Mouse (Mus musculus): ENCODE results near the gene Olfr1513. TPM values are rescaled to one million over a fixed set of nuclear protein-coding genes. Genes with fewer than 3 reads are reported as not detected.
A peak's percentile ranks its signal among the peaks of the same experiment; 100 is the strongest.
"Not testable (repeated sequence)": the region's sequence is repeated elsewhere in the genome, so short reads cannot be mapped to it uniquely, and the experiment has no call there.

The Olfr1513 gene
- polyA plus RNA-seq, 1 experiment from 2014 or later, result not detected

DNA sequence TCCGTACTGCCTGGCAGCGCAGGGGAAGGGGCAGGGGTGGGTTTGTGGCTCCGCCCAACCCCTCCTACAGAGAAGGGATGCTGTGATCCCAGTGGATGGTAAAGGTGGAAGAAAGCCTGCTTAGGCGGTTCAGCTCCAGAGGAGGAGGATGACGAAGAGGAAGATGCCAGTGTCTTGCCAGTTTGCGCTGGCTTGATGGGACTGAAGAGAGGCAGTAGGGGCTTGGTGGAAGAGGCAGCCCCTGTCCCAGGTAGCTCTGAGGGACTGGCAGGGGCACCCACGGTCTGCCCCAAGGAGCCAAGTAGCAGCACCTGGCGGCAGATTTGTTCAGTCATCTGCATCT, 41.4 kb downstream of the Olfr1513 start:
- Histone ChIP-seq H3K36me3 (ENCODE audit: control insufficient read depth, insufficient read depth, low read length) (peaks cover 21% of the 10 kb centered on the region), H3K27me3 (replicated peaks; ENCODE audit: control insufficient read depth, insufficient read depth, low read length) (no peaks in the 10 kb centered on the region), H3K4me1 (ENCODE audit: control insufficient read depth, insufficient read depth, low read depth, low read length) (peaks cover 45% of the 10 kb centered on the region), H3K4me3 (ENCODE audit: low read length) (peak overlapping the region; percentile 61), H3K4me2 (ENCODE audit: low read length) (peak overlapping the region; percentile 93), H3K9ac (ENCODE audit: low read depth, low read length) (peak overlapping the region; percentile 87; the same call in 1 of the 2 replicates), H3K27ac (ENCODE audit: low read depth, low read length) (no peak overlapping the region), H3K9me3 (ENCODE audit: control insufficient read depth, low read length) (no peaks in the 10 kb centered on the region)
- no peak for ATAC-seq
- 35% methylated on average over 8 of the region's 8 CpGs for WGBS

DNA sequence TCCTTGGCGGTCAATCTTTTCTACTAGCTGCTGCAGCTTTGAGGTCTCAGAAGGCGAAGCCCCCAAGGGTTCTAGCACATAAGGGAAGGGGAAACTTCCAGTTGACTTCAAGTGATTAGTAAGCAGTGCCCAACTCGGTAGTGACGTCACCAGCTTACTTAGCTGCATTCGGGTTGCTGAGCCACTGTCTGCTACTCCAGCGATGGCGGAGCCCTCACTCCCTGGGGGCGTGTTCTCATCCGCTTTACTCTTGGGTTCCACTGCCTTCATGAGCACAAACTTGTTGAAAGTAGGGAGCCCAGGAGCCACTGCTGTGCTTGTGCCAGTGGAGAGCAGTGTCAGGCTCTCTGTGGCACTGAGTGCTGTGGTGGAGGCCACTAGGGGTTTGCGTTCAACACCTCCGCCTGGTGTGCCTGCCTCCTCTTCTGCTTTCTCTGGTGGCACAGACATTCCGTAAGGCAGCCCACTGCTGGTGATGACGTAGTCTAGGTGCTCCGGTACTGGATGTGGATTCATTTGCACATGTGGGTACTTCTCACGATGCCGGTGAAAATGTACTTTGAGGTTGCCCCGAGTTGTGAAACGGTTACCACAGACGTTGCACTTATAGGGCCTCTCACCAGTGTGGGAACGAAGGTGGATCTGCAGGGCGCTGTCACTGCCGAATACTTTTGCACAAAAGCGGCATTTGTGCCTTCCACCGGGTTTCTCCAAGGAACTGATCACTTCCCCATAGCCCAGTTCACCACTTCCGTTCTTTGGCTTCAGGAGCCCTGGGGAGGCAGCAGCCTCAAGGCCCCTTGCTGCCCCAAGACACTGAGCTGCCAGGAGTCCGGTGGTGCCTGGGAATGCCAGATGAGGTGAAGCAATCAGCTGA, 42.0 kb downstream of the Olfr1513 start:
- Histone ChIP-seq H3K4me2 (ENCODE audit: low read length) (peak overlapping the region; percentile 93), H3K27ac (ENCODE audit: low read depth, low read length) (no peak overlapping the region), H3K4me3 (ENCODE audit: low read length) (peak overlapping the region; percentile 61), H3K27me3 (replicated peaks; ENCODE audit: control insufficient read depth, insufficient read depth, low read length) (no peaks in the 10 kb centered on the region), H3K4me1 (ENCODE audit: control insufficient read depth, insufficient read depth, low read depth, low read length) (peaks cover 45% of the 10 kb centered on the region), H3K9me3 (ENCODE audit: control insufficient read depth, low read length) (no peaks in the 10 kb centered on the region), H3K9ac (ENCODE audit: low read depth, low read length) (peak overlapping the region; percentile 87; the same call in 1 of the 2 replicates), H3K36me3 (ENCODE audit: control insufficient read depth, insufficient read depth, low read length) (peaks cover 21% of the 10 kb centered on the region)
- no peak for ATAC-seq
- 80% methylated on average over 26 of the region's 26 CpGs for WGBS

GRCm38 (mm10) chr14:52310906-52311305, 45.3 kb downstream of the Olfr1513 start:
- Histone ChIP-seq H3K9me3 (ENCODE audit: control insufficient read depth, low read length) (no peaks in the 10 kb centered on the region), H3K9ac (ENCODE audit: low read depth, low read length) (no peak overlapping the region), H3K27ac (ENCODE audit: low read depth, low read length) (no peak overlapping the region), H3K4me1 (ENCODE audit: control insufficient read depth, insufficient read depth, low read depth, low read length) (peaks cover 40% of the 10 kb centered on the region), H3K4me2 (ENCODE audit: low read length) (peak overlapping the region; percentile 6), H3K27me3 (replicated peaks; ENCODE audit: control insufficient read depth, insufficient read depth, low read length) (no peaks in the 10 kb centered on the region), H3K4me3 (ENCODE audit: low read length) (no peak overlapping the region), H3K36me3 (ENCODE audit: control insufficient read depth, insufficient read depth, low read length) (peaks cover 23% of the 10 kb centered on the region)
- no peak for ATAC-seq
- 89% methylated on average over 2 of the region's 2 CpGs for WGBS

DNA sequence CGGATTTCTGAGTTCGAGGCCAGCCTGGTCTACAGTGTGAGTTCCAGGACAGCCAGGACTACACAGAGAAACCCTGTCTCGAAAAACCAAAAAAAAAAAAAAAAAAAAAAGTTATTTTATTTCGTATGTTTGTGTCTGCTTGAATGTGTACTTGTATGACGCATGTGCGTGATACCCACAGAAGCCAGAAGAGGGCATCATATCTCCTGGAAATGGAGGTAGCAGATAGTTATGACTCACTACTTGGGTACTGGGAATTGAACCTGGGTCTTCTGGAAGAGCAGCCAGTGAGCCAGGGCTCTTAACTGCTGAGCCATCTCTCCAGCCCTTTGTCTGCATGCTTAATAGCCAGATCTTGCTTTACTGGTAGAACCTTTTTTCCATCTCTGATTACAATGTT, 45.9 kb downstream of the Olfr1513 start:
- 95% methylated on average over 6 of the region's 6 CpGs for WGBS
- not testable (repeated sequence) for H3K4me2 ChIP-seq (ENCODE audit: low read length); H3K9ac ChIP-seq (ENCODE audit: low read depth, low read length); H3K4me3 ChIP-seq (ENCODE audit: low read length); H3K27me3 ChIP-seq (replicated peaks; ENCODE audit: control insufficient read depth, insufficient read depth, low read length); H3K9me3 ChIP-seq (ENCODE audit: control insufficient read depth, low read length); ATAC-seq; H3K27ac ChIP-seq (ENCODE audit: low read depth, low read length)
- Histone ChIP-seq H3K36me3 (ENCODE audit: control insufficient read depth, insufficient read depth, low read length) (peaks cover 23% of the 10 kb centered on the region), H3K4me1 (ENCODE audit: control insufficient read depth, insufficient read depth, low read depth, low read length) (peaks cover 40% of the 10 kb centered on the region)

DNA sequence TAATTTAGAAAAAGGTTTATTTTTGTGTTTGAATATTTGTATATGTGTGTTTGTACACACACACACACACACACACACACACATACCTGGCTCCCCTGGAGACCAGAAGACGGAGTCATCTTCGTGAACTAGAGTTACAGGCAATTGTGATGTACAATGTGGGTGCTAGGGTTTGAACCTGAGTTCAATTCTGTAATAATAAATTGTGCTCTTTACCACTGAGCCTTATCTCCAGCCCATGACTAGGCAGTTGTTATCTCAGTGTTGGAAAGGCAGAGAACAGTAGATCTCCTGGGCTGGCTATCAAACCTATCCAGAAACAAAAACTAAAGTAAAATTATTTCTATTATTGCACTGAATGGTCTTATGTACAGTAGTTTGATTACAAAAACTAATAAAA, 50.1 kb downstream of the Olfr1513 start:
- ATAC-seq, result no peak
- Histone ChIP-seq H3K36me3 (ENCODE audit: control insufficient read depth, insufficient read depth, low read length) (peaks cover 2% of the 10 kb centered on the region; the same call in 1 of the 2 replicates), H3K9me3 (ENCODE audit: control insufficient read depth, low read length) (no peaks in the 10 kb centered on the region), H3K4me3 (ENCODE audit: low read length) (no peak overlapping the region), H3K4me1 (ENCODE audit: control insufficient read depth, insufficient read depth, low read depth, low read length) (peaks cover 5% of the 10 kb centered on the region), H3K27me3 (replicated peaks; ENCODE audit: control insufficient read depth, insufficient read depth, low read length) (no peaks in the 10 kb centered on the region), H3K27ac (ENCODE audit: low read depth, low read length) (no peak overlapping the region), H3K4me2 (ENCODE audit: low read length) (no peak overlapping the region; the same call in 1 of the 2 replicates), H3K9ac (ENCODE audit: low read depth, low read length) (no peak overlapping the region)
- WGBS, result 94% methylated on average over 2 of the region's 2 CpGs

DNA sequence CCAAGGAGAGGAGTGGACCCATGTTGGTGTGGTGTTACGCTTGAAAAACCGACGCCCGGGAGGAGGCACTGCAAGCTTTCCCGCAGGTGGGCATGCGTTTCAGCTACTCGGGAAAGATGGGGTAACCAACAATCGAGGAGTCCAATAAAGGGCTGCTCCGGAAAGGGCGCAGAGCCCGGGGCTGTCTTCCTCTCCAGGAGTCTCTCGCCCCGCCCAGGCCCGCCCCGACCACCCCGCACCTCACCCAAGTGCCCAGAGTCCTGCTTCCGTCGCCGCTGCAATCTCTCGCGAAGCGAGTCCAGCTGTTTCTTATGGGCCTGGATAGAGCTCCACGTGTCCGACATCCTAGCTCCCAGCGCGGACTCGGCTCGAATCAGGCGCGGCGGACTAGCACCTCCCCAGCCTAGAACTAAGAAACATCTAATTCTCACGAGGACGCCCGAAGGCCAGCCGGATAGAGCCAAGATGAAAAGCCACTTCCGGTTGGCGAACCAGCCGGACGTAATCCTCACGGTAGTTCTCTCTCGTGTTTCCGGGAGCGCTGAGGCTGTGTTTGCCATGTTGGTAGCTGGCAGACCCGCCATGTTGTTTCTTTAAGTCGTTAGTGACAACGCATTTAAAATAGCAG, 51.5 kb downstream of the Olfr1513 start, which contains the start of gene Mettl3:
Gene Mettl3, minus strand, starts transcription at position 485 of the 628 bp plus-strand sequence.
- peaks cover 3% of the 10 kb centered on the region for H3K4me1 ChIP-seq (ENCODE audit: control insufficient read depth, insufficient read depth, low read depth, low read length)
- peak within 1 kb of the TSS; percentile 77 for H3K4me3 ChIP-seq (ENCODE audit: low read length)
- H3K27me3 ChIP-seq (replicated peaks; ENCODE audit: control insufficient read depth, insufficient read depth, low read length), result no peaks in the 10 kb centered on the region
- peak; percentile 96 for ATAC-seq
- H3K4me2 ChIP-seq (ENCODE audit: low read length), result peak within 1 kb of the TSS; percentile 77
- H3K9ac ChIP-seq (ENCODE audit: low read depth, low read length), result peak within 1 kb of the TSS; percentile 81
- H3K36me3 ChIP-seq (ENCODE audit: control insufficient read depth, insufficient read depth, low read length), result peaks cover 5% of the 10 kb centered on the region
- no peaks in the 10 kb centered on the region for H3K9me3 ChIP-seq (ENCODE audit: control insufficient read depth, low read length)
- peak within 1 kb of the TSS; percentile 86 for H3K27ac ChIP-seq (ENCODE audit: low read depth, low read length)
- WGBS, result under 1% methylated on average over 46 of the region's 46 CpGs

GRCm38 (mm10) chr14:52303517-52303916, 52.7 kb downstream of the Olfr1513 start:
- ATAC-seq; H3K4me3 ChIP-seq (ENCODE audit: low read length): not testable (repeated sequence)

More at GRCm38 (mm10) chr14:52303517-52303916, 52.7 kb downstream of the Olfr1513 start:
- not testable (repeated sequence) for H3K4me1 ChIP-seq (ENCODE audit: control insufficient read depth, insufficient read depth, low read depth, low read length); H3K4me2 ChIP-seq (ENCODE audit: low read length); H3K27ac ChIP-seq (ENCODE audit: low read depth, low read length); H3K9ac ChIP-seq (ENCODE audit: low read depth, low read length); H3K9me3 ChIP-seq (ENCODE audit: control insufficient read depth, low read length); H3K27me3 ChIP-seq (replicated peaks; ENCODE audit: control insufficient read depth, insufficient read depth, low read length)
- WGBS, result 86% methylated on average over 3 of the region's 3 CpGs
- peaks cover 10% of the 10 kb centered on the region for H3K36me3 ChIP-seq (ENCODE audit: control insufficient read depth, insufficient read depth, low read length)

Data from hindbrain, embryonic 16.5 days (tissue).